Mouse (Mus musculus) liver, embryonic 12.5 days (tissue): Measurements from ENCODE around the gene Ms4a4b. TPM values are rescaled to one million over a fixed set of nuclear protein-coding genes. Genes with fewer than 3 reads are reported as not detected.
"Not testable (repeated sequence)": the region's sequence is repeated elsewhere in the genome, so short reads cannot be mapped to it uniquely, and the experiment has no call there.

Source experiments
- ATAC-seq: fragments of 200-750 bp; cut with Nextera tagmentation; 2 replicates; pipeline ENCODE4 v1.8.0; 2017; ENCODE audit warnings: moderate number of reproducible peaks, mild to moderate bottlenecking, moderate library complexity
- H3K27ac ChIP-seq: fragments of 300-500 bp; sonication (generic); 2 replicates; pipeline ENCODE4 v1.5.1; 2016; ENCODE audit warnings: mild to moderate bottlenecking
- H3K27me3 ChIP-seq: fragments of 300-500 bp; sonication (generic); replicated peaks from 2 replicates; pipeline ENCODE4 v1.6.1; 2016; ENCODE audit warnings: mild to moderate bottlenecking, moderate library complexity
- H3K36me3 ChIP-seq: fragments of 300-500 bp; sonication (generic); 2 replicates; pipeline ENCODE4 v1.6.1; 2016; ENCODE audit warnings: mild to moderate bottlenecking, moderate library complexity
- H3K4me1 ChIP-seq: fragments of 300-500 bp; sonication (generic); 2 replicates; pipeline ENCODE4 v1.6.1; 2016
- H3K4me2 ChIP-seq: fragments of 300-500 bp; sonication (generic); 2 replicates; pipeline ENCODE4 v1.6.1; 2016; ENCODE audit warnings: mild to moderate bottlenecking, moderate library complexity
- H3K4me3 ChIP-seq: fragments of 300-500 bp; sonication (generic); 2 replicates; pipeline ENCODE4 v1.5.1; 2016; ENCODE audit warnings: mild to moderate bottlenecking, moderate library complexity
- H3K9ac ChIP-seq: fragments of 300-500 bp; sonication (generic); 2 replicates; pipeline ENCODE4 v1.6.1; 2016; ENCODE audit warnings: mild to moderate bottlenecking, moderate library complexity
- H3K9me3 ChIP-seq: fragments of 300-500 bp; sonication (generic); replicated peaks from 2 replicates; pipeline ENCODE4 v1.6.1; 2016; ENCODE audit warnings: mild to moderate bottlenecking, moderate library complexity
- whole genome bisulfite sequencing: fragments of 180-500 bp; shearing (Covaris S2); methylation state at CpG from one replicate; pipeline ENCODE4 v1.1.7; 2016; ENCODE audit not compliant: insufficient replicate concordance; 5-methylcytosine and 5-hydroxymethylcytosine counted together
- polyA plus RNA-seq: library from polyadenylated mRNA; unstranded; fragments of >200 nt; fragmentation: Nextera tagmentation; extraction: Ambion mirVana; gene quantifications from 2 replicates; pipeline ENCODE4 v1.2.1, GENCODE M21; 2016

Ms4a4b gene
- polyA plus RNA-seq, 1 experiment from 2014 or later, result not detected

DNA sequence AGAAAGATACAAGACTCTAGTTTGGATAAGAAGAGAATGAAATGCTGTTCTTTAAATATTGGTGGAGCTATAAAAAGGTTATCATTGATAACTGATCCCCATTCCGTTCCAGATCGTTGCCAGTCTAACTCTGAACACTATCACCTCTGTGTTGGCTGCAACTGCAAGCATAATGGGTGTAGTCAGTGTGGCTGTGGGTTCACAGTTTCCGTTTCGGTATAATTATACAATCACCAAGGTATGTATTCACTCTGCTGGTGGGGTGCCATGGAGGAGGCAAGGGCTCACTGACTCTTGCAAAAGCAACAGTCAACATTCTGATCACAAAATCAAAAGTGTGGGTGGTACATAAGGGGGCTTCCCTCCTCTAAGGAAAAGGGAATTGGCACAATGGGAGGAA lies 15.7 kb downstream of the Ms4a4b start:
- ATAC-seq, result not testable (repeated sequence)
- 62% methylated on average over 4 of the region's 4 CpGs for WGBS

DNA sequence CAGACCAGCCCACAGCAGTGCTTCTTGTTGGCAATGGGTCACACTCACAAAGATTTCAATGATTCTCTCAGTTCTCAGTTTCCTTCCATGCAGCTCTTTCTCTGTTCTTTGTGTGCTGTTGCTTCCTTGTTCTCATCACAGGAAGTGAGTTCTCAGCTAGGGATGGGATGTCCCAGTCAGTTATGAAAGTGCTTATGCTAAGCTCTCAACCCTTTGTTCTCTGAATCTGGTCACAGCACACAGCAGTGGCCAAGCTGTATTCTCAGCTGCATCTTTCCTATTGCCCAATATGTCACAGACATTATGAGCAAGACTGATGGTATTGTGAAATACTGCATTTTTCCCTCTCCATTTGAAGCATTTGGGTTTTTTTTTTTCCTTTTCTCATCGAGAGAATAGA lies 21.4 kb downstream of the Ms4a4b start:
- H3K9ac ChIP-seq, H3K4me1 ChIP-seq, H3K27me3 ChIP-seq, H3K4me3 ChIP-seq, H3K27ac ChIP-seq, H3K9me3 ChIP-seq, H3K36me3 ChIP-seq, ATAC-seq, H3K4me2 ChIP-seq: not testable (repeated sequence)
- WGBS, result 8% methylated on average over 1 of the region's 1 CpGs

More for the DNA sequence above, 15.7 kb downstream of the Ms4a4b start:
- not testable (repeated sequence) for H3K9me3 ChIP-seq, H3K4me3 ChIP-seq, H3K9ac ChIP-seq, H3K4me2 ChIP-seq, H3K27ac ChIP-seq, H3K27me3 ChIP-seq, H3K36me3 ChIP-seq, H3K4me1 ChIP-seq

GRCm38 (mm10) chr19:11466471-11466870 lies 23.1 kb downstream of the Ms4a4b start:
- no peak overlapping the region for H3K27ac ChIP-seq
- H3K9ac ChIP-seq, result no peak overlapping the region
- no peaks in the 10 kb centered on the region for H3K9me3 ChIP-seq
- ATAC-seq, result no peak
- no peak overlapping the region for H3K4me3 ChIP-seq
- H3K4me2 ChIP-seq, result no peak overlapping the region
- H3K27me3 ChIP-seq, result no peaks in the 10 kb centered on the region
- H3K4me1 ChIP-seq, result no peaks in the 10 kb centered on the region
- 54% methylated on average over 5 of the region's 5 CpGs for WGBS
- no peaks in the 10 kb centered on the region for H3K36me3 ChIP-seq

- H3K9ac ChIP-seq, H3K4me1 ChIP-seq, H3K27ac ChIP-seq, H3K9me3 ChIP-seq, ATAC-seq, H3K4me3 ChIP-seq, H3K36me3 ChIP-seq, H3K27me3 ChIP-seq, H3K4me2 ChIP-seq: not testable (repeated sequence)
- 31% methylated on average over 1 of the region's 1 CpGs for WGBS
Observed at GRCm38 (mm10) chr19:11468361-11468760, 25.0 kb downstream of the Ms4a4b start.

DNA sequence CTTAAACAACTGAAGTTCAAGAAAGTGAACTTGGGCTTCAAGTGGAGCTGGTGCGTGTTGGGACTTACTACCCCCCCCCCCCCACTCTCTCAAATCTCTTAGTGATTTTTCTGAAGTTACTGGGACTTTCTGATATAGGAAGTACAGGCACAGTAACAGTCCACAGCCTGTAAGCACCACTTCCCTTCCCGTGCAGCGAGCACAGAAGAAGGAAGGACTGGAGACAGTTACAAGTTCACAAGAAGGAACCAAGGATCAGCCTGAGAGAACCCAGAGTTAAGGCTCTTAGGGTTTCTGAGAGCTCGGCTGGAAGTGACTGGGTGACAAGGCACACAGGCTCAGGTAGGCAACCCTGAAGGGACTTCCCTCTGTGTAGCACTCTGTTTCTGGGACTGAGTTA lies 25.9 kb downstream of the Ms4a4b start, which contains the start of gene Ms4a6c:
TSS of gene Ms4a6c (plus strand) at position 152 of the 400 bp plus-strand sequence.
- H3K4me1 ChIP-seq, H3K27ac ChIP-seq, ATAC-seq, H3K9me3 ChIP-seq, H3K27me3 ChIP-seq, H3K9ac ChIP-seq, H3K4me3 ChIP-seq, H3K36me3 ChIP-seq, H3K4me2 ChIP-seq: not testable (repeated sequence)
- 29% methylated on average over 4 of the region's 4 CpGs for WGBS

DNA sequence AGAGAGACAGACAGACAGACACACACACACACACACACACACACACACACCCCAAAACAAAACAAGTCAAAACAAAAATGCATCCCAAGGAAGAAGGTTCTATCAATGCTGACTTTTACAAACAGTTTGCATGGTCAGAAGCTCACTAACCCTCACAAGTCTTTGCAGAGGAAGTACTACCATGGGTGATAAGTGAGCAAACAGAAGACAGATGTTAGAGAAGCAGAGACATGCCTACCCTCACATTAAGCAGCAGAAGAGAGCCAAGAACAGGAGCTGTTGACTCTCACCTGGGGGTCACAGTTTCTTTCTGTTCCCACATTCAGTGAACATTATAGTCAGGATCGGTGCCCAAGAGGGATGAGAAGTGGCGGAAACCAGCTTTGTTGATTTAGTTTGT lies 36.4 kb downstream of the Ms4a4b start:
- Histone ChIP-seq H3K9ac (no peak overlapping the region), H3K36me3 (no peaks in the 10 kb centered on the region), H3K27ac (no peak overlapping the region), H3K4me2 (no peak overlapping the region), H3K27me3 (no peaks in the 10 kb centered on the region), H3K4me3 (no peak overlapping the region), H3K4me1 (no peaks in the 10 kb centered on the region), H3K9me3 (no peaks in the 10 kb centered on the region)
- ATAC-seq, result no peak
- whole genome bisulfite sequencing, result 71% methylated on average over 2 of the region's 2 CpGs

DNA sequence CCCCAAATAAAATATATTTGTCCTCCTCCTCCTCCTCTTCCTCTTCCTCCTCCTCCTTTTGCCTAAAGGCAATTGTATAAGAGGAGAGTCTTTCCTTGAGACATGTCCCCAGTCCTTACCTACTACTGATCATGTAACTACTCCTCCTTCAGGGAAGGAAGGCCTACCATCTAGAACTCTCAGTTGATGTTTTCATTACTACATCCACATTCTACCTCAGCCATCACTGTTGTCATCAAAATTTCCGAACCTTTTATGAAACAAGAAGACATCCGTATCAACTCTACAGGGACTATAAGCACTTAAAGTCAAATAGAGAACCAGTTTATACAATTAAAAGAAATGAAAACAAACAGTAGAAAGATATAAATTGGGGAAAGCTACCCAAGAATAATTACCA lies 39.3 kb downstream of the Ms4a4b start:
- WGBS, result 75% methylated on average over 2 of the region's 2 CpGs

GRCm38 (mm10) chr19:11483941-11484340 lies 40.6 kb downstream of the Ms4a4b start:
- no peaks in the 10 kb centered on the region for H3K4me1 ChIP-seq
- H3K9ac ChIP-seq, result no peak overlapping the region
- H3K27me3 ChIP-seq, result no peaks in the 10 kb centered on the region
- no peak overlapping the region for H3K27ac ChIP-seq
- no peak overlapping the region for H3K4me3 ChIP-seq
- no peaks in the 10 kb centered on the region for H3K9me3 ChIP-seq
- H3K36me3 ChIP-seq, result no peaks in the 10 kb centered on the region
- WGBS, result 55% methylated on average over 4 of the region's 4 CpGs
- no peak overlapping the region for H3K4me2 ChIP-seq
- ATAC-seq, result no peak

More for the DNA sequence above, 39.3 kb downstream of the Ms4a4b start:
- no peak overlapping the region for H3K9ac ChIP-seq
- H3K36me3 ChIP-seq, result no peaks in the 10 kb centered on the region
- no peaks in the 10 kb centered on the region for H3K4me1 ChIP-seq
- no peaks in the 10 kb centered on the region for H3K9me3 ChIP-seq
- no peaks in the 10 kb centered on the region for H3K27me3 ChIP-seq
- no peak for ATAC-seq
- no peak overlapping the region for H3K27ac ChIP-seq
- H3K4me2 ChIP-seq, result no peak overlapping the region
- H3K4me3 ChIP-seq, result no peak overlapping the region

DNA sequence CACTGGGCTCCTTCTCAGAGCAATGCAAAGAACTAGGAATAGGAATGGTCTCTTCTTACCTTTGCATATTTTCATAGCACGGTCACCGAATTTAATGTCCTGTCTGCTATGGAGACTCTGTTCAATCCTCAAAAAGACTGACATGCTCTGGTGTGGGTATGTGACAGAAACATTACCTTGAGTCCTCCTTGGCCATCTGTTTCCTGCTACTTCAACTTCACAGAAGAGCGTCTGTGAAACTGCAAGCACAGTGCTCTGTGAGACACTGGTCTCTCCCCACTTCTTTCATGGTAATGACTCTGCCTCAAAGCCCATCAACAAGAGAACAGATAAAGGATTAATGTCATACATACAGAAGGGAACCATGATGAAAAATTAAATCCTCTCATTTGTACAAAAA lies 41.0 kb downstream of the Ms4a4b start:
- Histone ChIP-seq H3K27me3 (no peaks in the 10 kb centered on the region), H3K4me2 (no peak overlapping the region), H3K4me3 (no peak overlapping the region), H3K4me1 (no peaks in the 10 kb centered on the region), H3K9me3 (no peaks in the 10 kb centered on the region), H3K27ac (no peak overlapping the region), H3K36me3 (no peaks in the 10 kb centered on the region), H3K9ac (no peak overlapping the region)
- WGBS, result 56% methylated on average over 3 of the region's 3 CpGs
- no peak for ATAC-seq

- H3K4me1 ChIP-seq, result no peaks in the 10 kb centered on the region
- no peak overlapping the region for H3K9ac ChIP-seq
- 27% methylated on average over 3 of the region's 3 CpGs for WGBS
- H3K4me2 ChIP-seq, result no peak overlapping the region
- no peaks in the 10 kb centered on the region for H3K36me3 ChIP-seq
- H3K4me3 ChIP-seq, result no peak overlapping the region
- H3K27me3 ChIP-seq, result no peaks in the 10 kb centered on the region
- H3K9me3 ChIP-seq, result no peaks in the 10 kb centered on the region
- H3K27ac ChIP-seq, result no peak overlapping the region
- no peak for ATAC-seq
Observed at GRCm38 (mm10) chr19:11485266-11485665, 41.9 kb downstream of the Ms4a4b start.

GRCm38 (mm10) chr19:11485746-11486145 lies 42.4 kb downstream of the Ms4a4b start, which contains the start of gene Gm8369:
Gene Gm8369 (plus strand): TSS chr19:11485938.
- Histone ChIP-seq H3K4me2 (no peak within 1 kb of the TSS), H3K9ac (no peak within 1 kb of the TSS), H3K36me3 (no peaks in the 10 kb centered on the region), H3K27me3 (no peaks in the 10 kb centered on the region), H3K9me3 (no peaks in the 10 kb centered on the region), H3K27ac (no peak within 1 kb of the TSS), H3K4me3 (no peak within 1 kb of the TSS), H3K4me1 (no peaks in the 10 kb centered on the region)
- WGBS, result 56% methylated on average over 2 of the region's 2 CpGs
- ATAC-seq, result no peak

GRCm38 (mm10) chr19:11486599-11486998 lies 43.2 kb downstream of the Ms4a4b start:
- Histone ChIP-seq H3K36me3 (no peaks in the 10 kb centered on the region), H3K27ac (no peak overlapping the region), H3K9me3 (no peaks in the 10 kb centered on the region), H3K4me2 (no peak overlapping the region), H3K9ac (no peak overlapping the region), H3K4me1 (no peaks in the 10 kb centered on the region), H3K4me3 (no peak overlapping the region), H3K27me3 (no peaks in the 10 kb centered on the region)
- WGBS, result 61% methylated on average over 1 of the region's 1 CpGs
- no peak for ATAC-seq

GRCm38 (mm10) chr19:11491406-11492189 lies 48.2 kb downstream of the Ms4a4b start:
- Histone ChIP-seq H3K4me1 (no peaks in the 10 kb centered on the region), H3K36me3 (no peaks in the 10 kb centered on the region), H3K4me2 (no peak overlapping the region), H3K27me3 (no peaks in the 10 kb centered on the region), H3K9ac (no peak overlapping the region), H3K9me3 (no peaks in the 10 kb centered on the region), H3K27ac (no peak overlapping the region), H3K4me3 (no peak overlapping the region)
- no peak for ATAC-seq
- 51% methylated on average over 4 of the region's 4 CpGs for WGBS
